Mouse (Mus musculus) layer of hippocampus, postnatal 36 days (tissue): Measurements from ENCODE around the gene Prpf3. TPM values are rescaled to one million over a fixed set of nuclear protein-coding genes. Genes with fewer than 3 reads are reported as not detected.
"Not testable (repeated sequence)": the region's sequence is repeated elsewhere in the genome, so short reads cannot be mapped to it uniquely, and the experiment has no call there.

Experiments used
- DNase-seq, 2 experiments: peaks; one replicate each; pipeline ENCODE4 v3.0.0; 2022
- total RNA-seq, 2 experiments: library from RNA; stranded (reverse); gene quantifications; 2 replicates each; pipeline ENCODE4 v1.2.3; 2021

Prpf3 gene
- total RNA-seq, 2 experiments from 2014 or later, result 29.9 to 38.4 TPM

DNA sequence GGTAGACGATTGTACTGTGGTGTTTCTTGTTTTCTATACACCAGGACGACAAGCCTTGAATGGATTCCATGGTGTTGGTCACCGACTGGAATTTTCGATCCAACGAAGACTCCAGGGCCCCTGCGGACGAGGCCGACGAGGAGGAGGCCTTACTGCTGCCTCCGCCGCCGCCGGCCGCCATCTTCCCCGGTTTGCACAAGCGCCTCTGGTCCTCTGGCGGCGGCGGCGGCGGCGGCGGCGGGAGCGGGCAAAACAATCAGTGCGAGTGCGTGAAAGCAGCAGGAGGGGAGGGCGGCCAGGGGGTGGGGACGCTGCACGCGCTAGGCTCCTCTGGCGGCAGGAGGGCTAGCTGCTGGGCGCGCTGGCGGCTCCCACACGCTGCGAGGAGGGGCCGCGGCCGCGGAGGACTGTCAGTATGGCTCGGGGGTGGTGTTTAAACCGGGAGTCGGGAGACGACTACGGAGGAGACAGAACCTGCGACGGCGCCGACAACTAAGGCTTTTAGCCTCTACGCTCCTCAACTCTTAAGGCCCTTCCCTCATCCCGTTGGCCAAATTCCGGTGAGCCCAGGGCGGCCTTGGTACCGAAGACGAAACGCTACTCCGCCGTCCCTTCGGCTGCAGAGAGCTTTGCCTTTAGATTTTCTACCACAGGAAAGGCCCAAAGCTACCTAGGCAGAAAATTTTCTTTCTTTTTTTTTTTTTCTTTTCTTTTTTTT lies 37.0 kb downstream of the Prpf3 start, which contains the start of gene Rprd2:
Gene Rprd2 (minus strand): TSS at position 293 of the 718 bp plus-strand sequence.
- peak; percentile 82 to 84 for DNase-seq

DNA sequence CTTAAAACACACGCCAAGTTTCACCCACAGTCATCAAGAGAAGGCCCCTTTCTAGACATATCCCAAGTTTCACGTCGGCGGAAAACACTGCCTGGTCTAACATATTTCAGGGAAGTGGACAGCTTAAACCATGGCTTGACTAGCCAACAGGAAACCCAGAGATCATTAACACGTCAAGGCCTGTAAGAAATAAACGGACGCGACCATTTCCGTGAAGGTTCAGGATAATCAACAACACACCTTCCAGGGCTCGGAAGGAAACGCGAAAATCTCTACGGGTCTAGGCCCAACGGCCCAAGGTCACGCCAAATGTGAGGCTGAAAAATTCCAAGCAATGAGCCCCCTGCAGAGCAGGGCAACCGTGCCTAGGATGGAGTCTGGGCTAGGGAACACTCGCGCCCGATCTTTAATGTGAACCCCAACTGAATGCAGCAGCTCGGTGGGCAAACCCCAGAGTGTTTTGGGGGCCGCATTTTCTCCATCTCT lies 37.6 kb downstream of the Prpf3 start:
- DNase-seq, result no peak

DNA sequence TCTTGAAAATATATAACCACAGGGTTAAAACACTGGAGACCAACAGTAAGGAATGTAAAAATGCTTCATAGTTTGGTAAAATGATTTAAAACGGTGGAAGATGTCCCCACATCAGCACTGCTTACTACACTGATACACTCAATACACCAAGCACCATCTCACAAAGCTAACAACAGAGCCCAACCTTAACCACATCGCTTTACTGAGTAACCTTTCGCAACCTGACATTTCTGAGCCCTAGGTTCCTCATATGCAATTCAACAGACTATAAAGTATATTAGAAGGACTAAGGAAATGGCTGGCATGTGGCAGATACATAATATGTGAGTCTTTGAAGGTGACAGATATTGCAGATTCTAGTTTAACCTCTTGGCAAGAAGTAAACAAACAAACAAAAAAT lies 39.0 kb downstream of the Prpf3 start:
- DNase-seq, result no peak

DNA sequence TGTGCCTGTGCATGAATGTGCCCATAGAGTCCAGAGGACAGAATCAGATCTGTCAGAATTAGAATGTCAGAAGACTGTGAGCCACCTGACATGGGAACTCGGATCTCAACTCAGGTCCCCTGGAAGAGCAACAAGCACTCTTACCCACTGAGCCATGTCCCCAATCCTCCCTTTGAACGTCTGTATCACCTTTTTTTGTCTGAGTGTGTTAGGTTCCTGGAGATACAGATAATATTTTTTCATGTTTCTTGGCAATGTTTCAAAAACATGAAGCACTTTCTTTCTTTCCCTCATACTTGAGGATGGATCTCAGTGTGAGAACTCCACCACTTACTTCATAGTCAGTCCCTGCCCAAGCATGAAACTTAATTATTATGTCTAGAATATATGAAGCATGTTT lies 47.3 kb downstream of the Prpf3 start:
- DNase-seq, result no peak

DNA sequence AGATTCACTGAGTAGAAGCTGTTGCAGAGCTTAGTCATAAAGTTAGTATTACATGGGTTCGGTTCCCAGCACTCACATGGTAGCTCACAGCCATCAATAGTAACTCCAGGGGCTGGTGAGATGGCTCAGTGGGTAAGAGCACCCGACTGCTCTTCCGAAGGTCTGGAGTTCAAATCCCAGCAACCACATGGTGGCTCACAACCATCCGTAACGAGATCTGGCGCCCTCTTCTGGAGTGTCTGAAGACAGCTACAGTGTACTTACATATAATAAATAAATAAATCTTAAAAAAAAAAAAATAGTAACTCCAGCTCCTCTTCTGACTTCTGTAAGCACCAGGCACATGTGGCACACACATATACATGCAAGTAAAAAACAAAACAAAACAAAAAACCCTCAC lies 48.1 kb downstream of the Prpf3 start:
- DNase-seq, result not testable (repeated sequence)

DNA sequence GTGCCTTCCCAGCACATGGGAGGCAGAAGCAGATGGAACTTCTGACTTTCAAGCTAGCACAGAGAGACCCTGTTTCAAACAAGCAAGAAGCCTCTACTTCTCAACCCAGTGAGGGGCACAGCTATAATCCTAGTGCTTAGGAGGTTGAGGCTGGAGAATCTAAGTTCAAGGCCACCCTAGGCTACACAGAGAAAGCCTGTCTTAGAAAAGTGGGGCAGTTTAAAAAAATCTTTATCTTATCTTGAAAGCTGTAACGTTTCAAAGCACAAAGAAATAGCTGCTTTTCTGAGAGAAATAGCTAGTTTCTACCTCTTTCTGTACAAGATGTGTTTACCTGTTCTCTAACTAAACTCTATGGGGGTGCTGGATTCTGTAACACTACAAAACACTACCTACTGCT lies 49.0 kb downstream of the Prpf3 start:
- no peak for DNase-seq

DNA sequence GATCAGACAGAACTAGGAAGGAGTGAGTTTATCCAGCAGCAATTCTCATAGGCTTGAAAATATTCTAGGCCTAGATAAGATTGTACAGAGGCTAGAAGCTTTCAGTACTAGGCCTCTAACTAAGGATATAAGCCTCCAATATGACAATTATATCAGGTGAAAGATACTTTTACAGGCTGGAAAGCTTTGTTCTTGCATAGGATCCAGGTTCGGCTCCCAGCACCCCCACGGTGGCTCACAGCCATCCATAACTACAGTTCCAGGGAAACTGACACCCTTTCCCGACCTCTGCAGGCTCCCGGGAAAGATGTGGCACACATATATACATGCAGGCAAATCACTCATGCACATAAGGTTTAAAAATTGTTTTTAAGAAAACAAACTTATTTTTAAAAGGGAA lies 51.8 kb downstream of the Prpf3 start:
- DNase-seq, result no peak

DNA sequence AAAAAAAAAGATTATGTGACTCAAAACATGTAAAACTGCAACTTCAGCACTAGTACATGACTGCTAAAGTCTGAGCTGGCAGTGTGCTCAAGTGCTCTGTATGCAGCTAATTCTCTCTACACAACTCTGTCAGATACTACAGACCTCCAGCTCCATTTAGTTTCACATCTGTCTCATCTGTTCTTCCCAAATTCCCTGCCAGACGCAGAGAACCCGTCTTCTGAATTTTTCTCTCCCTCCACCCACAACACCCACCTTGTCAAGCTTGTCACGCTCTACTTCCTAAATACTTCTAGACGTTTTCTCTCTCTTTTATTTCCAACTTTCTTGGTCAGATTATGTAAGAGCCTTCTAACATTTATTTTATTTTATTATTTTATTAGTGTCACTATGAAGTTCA lies 56.9 kb downstream of the Prpf3 start:
- no peak for DNase-seq

DNA sequence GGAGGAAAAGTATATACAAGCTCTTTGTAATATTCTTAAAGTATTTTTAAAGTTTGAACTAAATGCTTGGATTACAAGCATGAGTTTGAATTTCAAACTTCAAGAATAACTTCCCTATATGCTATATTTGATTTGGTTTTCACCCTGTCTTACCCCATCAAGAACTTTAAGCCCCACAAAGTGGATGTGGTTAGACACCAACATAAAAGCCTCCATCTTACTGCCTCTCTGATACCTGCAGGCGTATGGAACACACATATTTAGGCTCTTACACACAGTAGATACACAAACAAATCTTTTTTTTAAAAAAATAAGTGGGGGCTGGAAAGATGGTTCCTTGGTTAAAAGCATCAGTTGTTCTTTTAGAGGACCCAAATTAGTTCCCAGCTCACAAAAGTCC lies 61.4 kb downstream of the Prpf3 start:
- no peak for DNase-seq

DNA sequence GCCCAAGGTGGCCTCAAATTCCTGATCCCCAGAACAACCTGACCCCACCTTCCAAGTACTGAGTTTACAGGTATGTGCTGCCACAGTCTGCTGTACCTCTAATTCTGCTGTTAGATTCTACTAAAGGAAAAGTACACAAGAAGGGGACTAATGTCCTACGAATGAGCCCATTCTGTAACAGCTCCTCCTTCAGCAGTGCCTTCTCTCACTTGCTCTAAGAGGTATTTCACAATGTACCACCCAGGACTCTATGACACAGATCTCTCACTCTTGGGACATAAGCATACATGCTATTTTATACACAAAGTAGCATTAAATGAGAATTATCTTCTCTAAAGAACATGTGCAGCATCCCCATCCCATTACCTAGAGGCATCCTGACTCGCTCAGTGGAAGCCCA lies 62.0 kb downstream of the Prpf3 start:
- no peak for DNase-seq

DNA sequence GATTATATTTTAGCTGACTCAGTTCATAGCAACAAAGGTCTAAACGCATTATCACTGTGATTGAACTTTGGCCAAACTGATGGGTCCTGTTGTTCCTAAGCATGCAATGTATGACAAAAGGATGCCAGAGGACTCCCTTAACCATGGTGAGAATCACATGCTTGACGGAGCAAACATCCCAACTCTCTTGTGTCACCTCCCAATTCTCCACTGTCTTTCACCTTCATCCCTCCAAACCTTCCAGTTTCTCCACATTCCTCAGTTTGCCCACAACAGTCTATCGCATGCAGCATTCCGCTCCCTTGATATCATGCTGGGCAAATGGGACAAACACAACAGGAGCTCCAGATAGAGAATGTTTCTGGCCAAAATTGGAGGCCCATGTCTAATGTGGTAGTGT lies 70.2 kb downstream of the Prpf3 start:
- no peak for DNase-seq

Other genes with a start within 250 kb of the Prpf3 start
- gene Ensa, start 230.9 kb downstream of the Prpf3 start, total RNA-seq, result 100 to 1,000 TPM; 310 TPM
- 10 to 100 TPM; 60.8 to 61.3 TPM for gene Mcl1, start 197.1 kb downstream of the Prpf3 start, total RNA-seq
- 1 to 10 TPM; 5.0 to 5.1 TPM for gene Adamtsl4, start 168.0 kb downstream of the Prpf3 start, total RNA-seq
- gene Ecm1, start 116.3 kb downstream of the Prpf3 start, total RNA-seq, result 10 to 100 TPM in 1 of 2 experiments, 1 to 10 TPM in 1; 8.4 to 10.5 TPM
- 10 to 100 TPM; 39.4 to 51.2 TPM for gene Tars2, start 95.7 kb downstream of the Prpf3 start, total RNA-seq
- 10 to 100 TPM; 68.5 to 71.8 TPM for gene Rprd2, start 37.0 kb downstream of the Prpf3 start, total RNA-seq
- gene Mrps21, start 15.6 kb upstream of the Prpf3 start, total RNA-seq, result 100 to 1,000 TPM; 159 to 165 TPM
- 10 to 100 TPM in 1 of 2 experiments, 1 to 10 TPM in 1; 8.1 to 12.9 TPM for gene Ciart, start 26.4 kb upstream of the Prpf3 start, total RNA-seq
- gene BC028528, start 36.1 kb upstream of the Prpf3 start, total RNA-seq, result 1 to 10 TPM; 2.5 to 3.6 TPM
- gene Aph1a, start 38.1 kb upstream of the Prpf3 start, total RNA-seq, result 10 to 100 TPM; 72.2 to 83.3 TPM
- 10 to 100 TPM in 1 of 2 experiments, 1 to 10 TPM in 1; 9.0 to 12.2 TPM for gene Car14, start 48.8 kb upstream of the Prpf3 start, total RNA-seq
- 10 to 100 TPM; 77.4 to 94.7 TPM for gene Anp32e, start 73.4 kb upstream of the Prpf3 start, total RNA-seq
- 10 to 100 TPM; 37.3 to 41.0 TPM for gene Plekho1, start 140.1 kb upstream of the Prpf3 start, total RNA-seq
- gene Vps45, start 202.6 kb upstream of the Prpf3 start, total RNA-seq, result 10 to 100 TPM; 40.8 to 46.3 TPM
- 10 to 100 TPM; 31.0 to 32.6 TPM for gene Otud7b, start 248.6 kb upstream of the Prpf3 start, total RNA-seq